Mouse (Mus musculus) adrenal gland, adult 8-10 months (tissue): ENCODE results near the gene Pde1c. TPM values are rescaled to one million over a fixed set of nuclear protein-coding genes. Genes with fewer than 3 reads are reported as not detected.
A peak's percentile ranks its signal among the peaks of the same experiment; 100 is the strongest.
"Not testable (repeated sequence)": the region's sequence is repeated elsewhere in the genome, so short reads cannot be mapped to it uniquely, and the experiment has no call there.

ENCODE experiments used
- DNase-seq: peaks from one replicate; pipeline ENCODE4 v3.0.0; 2022
- total RNA-seq, 4 experiments: library from RNA; stranded (reverse); gene quantifications; 2 replicates each; pipeline ENCODE4 v1.2.4; 2022

Pde1c gene
- total RNA-seq: under 1 TPM; 0.14 to 0.40 (median 0.29) TPM

DNA sequence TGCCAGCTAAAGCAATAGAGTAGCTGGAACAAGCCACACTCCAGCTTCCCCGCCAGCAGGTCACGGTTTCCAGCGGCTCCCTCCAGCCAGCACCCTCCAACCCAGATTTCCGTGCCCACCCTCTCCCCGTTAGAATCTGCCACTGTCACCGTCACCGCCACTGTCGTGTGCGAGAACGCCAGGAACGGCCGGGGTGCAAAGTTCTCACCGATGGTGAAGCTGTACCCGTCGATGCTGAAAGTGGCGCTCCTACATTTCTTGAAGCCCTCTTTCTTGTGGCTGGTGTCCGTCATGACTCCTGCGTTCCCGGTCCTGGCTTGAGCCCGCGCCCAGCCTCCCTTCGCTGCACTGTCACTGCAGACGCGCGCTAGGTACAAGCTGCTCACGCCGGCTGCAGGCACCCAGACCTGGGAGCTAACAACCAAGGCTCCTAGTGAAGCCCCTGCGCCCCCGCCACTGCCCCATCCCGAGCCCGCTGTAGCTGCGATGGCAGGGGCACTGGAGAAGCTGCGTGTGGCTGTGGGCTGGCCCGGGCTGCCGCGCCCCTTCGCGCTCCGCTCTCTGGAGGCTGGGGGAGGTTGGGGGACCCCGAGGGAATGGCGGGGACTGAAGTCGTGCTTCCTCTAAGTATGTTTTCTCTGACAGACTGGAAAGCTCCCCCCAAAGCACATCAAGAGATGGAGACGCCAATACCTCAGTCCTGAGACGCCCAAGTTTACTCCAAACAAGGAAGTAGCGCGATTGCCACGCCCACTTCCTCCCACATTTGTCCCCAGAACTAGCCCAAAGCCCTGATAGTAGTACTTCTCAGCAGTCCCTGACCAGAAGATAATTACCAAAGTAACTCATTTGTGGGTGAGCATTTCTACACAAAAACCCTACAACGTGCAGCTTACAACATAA is at the start of gene Pde1c:
Gene Pde1c, minus strand, starts transcription at position 634 of the 903 bp plus-strand sequence.
- no peak for DNase-seq

GRCm38 (mm10) chr6:56616982-56617613 is 48.2 kb upstream of the Pde1c start:
- no peak for DNase-seq

DNA sequence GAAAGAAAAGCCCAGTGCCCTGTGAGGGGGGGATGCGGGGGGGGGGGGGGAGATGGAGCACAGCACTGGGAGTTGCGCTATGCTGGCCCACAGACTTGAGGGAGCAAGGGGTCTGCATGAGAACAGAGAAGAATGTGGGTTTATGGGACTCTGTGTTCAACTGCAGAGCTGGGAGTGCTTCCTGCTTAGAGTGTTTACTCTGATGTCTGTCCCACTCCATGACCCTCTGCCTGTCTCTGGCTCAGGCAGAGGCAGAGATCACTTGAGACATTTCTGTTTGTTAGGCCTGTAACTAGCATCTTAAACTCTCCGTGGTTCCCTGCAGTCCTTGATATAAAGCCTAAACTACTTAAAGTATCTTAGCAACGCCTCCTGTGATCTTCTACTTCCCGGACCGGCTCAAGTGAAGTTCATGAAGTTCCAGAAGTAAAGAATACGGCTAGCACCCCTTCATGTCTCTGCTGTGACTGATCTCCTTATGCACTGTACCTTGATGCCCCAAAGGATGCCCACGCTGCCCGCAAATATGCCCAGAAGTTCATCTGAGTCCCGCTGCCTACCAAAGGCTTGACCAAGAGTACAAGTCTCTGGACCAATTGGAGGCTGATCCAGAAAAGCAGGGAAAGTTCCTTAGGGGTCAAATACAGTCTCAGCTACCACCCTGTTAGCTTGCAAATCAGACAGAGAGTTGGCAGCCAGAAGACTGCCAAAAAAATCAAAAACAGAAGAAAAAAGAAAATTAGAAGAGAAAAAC is 47.5 kb upstream of the Pde1c start:
- DNase-seq: no peak

DNA sequence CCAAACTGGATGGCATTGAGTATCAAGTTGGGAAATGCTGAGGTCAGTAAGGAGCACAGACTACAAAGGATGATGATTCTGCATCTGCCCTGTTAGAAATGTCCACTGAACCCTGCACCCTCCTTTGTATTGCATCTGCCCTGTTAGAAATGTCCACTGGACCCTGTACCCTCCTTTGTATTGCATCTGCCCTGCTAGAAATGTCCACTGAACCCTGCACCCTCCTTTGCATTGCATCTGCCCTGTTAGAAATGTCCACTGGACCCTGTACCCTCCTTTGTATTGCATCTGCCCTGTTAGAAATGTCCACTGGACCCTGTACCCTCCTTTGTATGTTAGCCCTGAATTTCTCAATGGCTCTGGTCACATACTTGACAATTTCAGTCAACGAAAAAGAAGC is 40.6 kb upstream of the Pde1c start:
- not testable (repeated sequence) for DNase-seq

GRCm38 (mm10) chr6:56608277-56608676 is 39.4 kb upstream of the Pde1c start:
- DNase-seq: peak; percentile 24

DNA sequence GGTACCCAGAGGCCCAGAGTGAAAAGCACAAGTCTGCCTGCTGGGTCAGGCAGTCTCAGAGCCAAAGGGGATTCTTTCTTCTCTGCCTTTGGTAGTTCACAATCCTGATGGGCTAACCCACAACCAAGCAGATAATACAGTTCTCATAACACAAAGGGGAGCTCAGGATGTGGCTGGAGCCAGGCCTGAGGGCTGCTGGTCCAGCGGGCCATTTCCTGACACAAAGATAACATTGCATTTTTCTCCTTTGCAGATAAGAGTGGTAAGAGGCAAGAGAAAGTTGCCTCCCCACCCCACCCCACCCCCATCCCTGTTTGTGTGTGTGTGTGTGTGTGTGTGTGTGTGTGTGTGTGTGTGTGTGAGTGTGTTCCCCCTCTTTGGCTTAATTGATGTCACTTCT is 10.7 kb upstream of the Pde1c start:
- no peak for DNase-seq

DNA sequence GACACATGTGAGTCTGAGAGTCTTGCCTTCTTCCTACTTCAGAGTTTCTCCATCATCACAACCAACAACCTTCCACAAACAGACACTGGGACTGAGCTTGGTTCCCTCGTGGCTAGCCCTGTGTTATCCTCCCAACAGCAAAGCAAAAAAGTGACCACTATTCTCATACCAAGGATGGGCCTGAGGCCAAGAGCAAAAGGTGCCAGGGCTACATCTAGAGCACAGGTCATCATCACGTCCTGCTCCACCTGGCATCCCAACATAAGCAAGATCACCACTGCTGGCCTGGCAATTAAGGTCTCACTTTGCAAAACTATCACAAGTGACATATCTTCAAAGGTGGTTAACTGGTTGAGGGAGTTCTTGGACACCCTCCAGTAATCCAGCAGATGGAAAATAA is 8.0 kb downstream of the Pde1c start:
- DNase-seq: no peak

DNA sequence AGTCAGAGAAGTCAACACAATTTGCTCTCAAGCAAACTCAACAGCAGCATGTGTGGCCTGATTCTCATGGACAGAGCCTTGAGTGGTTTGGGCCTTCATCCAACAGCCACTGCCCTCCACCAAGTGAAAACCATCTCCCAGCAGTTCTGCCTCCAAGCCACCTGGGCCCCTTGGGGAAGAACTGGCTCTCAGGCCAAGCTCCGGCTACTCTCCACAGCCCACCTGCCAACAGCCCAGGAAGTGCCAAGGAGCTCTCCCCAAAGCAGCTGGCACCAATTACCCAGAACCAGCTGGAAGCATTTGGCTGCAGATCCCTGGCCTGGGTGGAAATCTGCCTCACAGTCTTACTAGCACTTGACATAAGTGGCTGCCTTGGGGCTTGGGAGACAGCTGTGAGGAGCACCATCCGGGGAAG is 8.4 kb downstream of the Pde1c start:
- no peak for DNase-seq

DNA sequence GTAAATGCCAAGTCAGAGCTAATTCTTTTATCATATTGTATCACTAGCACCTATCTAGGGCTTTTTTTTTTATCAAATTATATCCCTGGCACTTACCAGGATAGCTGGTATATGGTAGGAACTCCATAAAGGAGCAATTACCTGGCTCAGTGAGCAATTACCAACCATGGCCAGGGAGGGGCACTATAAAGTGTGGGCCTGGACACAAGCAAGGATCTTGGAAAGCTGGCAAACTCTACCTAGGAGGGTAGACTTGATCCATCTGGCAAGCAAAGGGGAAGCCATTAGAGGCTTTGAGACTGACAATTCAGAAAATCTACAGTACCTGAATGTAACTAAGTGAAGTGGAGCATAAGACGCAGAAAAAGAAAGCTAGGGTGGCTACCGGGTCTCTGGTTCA is 10.2 kb downstream of the Pde1c start:
- DNase-seq: no peak

DNA sequence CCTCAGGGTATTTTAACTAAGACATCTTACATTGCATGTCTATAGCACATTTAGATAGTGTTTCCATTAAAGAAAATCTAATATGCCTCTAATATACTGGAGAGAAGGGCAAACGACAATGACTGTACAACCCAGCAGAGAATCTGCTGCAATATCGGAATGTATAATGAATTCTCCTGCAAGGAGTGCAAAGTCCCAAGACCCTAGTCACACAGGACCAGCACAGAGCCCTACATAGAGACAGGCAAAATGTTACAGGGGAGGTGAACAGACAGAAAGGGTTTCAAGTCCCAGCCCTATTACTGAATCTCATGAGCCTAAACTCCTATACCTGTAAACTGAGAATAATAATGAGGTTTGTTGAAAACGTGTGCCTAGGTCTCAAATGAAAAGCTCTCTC is 13.1 kb downstream of the Pde1c start:
- no peak for DNase-seq

DNA sequence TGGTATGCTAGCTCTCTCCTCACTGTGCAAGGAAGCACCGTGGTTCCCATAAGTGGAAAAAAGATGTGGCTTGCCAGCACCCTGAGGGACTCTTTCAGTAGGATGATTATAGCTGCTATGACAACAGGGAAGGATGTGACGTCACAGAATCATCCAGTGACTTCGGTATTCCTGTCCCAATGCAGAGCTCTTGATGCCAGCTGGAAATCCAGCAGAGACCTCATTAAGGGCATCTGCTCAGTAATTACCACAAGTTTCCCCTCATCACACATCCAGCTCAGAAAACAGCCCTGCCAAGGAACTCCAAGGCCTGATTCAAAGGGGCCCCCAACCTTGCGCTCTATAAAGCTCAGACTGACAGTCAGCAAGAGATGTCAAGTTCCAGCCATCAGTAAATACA is 13.5 kb downstream of the Pde1c start:
- DNase-seq: no peak

GRCm38 (mm10) chr6:56551022-56551421 is 17.9 kb downstream of the Pde1c start:
- no peak for DNase-seq

GRCm38 (mm10) chr6:56540247-56540646 is 28.7 kb downstream of the Pde1c start:
- DNase-seq: no peak

- DNase-seq: no peak
Observed at GRCm38 (mm10) chr6:56534653-56535052, 34.2 kb downstream of the Pde1c start.

GRCm38 (mm10) chr6:56532257-56532656 is 36.6 kb downstream of the Pde1c start:
- DNase-seq: no peak

DNA sequence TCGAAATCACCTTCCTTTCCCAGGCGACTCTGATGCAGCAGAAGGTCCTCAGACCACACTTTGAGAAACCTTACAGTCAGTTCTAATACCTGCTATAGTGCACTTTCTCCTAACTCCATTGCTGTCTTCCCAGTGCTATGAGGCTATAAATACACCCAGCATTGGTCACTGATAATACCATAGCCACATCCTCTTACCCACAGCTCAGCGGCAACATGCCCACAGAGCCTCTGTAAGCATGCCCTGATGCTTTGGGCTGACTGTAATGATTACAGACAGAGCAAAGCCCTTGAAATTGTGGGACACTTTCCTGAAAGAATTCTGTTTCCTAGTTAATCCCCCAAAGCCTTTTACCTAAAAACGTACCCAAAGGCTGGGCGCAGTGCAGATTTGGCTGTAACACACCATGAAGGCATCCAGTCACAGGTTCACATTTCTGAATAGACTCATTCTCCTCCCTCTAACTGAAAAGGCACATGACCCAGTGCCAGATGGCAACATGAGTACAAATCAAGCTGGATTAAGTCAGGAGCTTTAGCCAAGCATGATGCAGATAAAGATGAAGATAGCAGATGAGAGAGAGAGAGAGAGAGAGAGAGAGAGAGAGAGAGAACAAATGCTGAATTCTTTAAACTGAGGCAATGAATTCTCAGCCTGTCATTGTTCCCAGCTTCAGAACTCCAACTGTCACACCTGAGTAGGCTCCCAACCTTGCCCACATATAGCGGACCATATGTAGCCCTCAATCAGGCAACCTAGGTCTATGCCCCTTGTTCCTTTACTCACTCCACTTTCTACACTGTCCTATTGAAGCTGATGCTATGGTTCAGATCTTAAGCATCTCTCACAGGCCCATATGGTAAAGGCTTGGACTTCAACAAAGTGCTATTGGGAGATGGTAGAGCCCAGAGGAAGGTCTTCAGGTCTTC is 44.7 kb downstream of the Pde1c start:
- DNase-seq: no peak

- no peak for DNase-seq
Observed at GRCm38 (mm10) chr6:56489161-56489560, 79.7 kb downstream of the Pde1c start.

DNA sequence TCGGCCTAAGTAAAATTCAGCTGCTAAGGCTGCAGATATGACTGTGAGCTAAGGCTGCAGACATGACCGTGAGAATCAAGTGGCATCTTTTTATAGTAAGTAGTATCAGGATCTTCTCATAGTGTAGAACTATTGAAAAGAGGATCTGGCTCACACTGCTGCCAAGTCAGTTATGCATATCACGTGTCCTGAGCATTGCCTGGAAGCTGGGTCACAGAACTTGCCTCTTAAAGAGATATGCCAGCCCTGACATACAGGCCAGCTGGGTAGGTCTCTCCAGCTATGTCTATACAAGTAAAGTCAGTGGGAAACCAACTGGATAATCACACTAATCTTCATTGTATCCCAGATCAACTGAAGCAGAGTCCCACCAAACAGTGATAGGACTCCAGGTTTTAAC is 83.8 kb downstream of the Pde1c start:
- no peak for DNase-seq

- peak; percentile 6 for DNase-seq
Observed at GRCm38 (mm10) chr6:56480914-56481482, 87.9 kb downstream of the Pde1c start.

DNA sequence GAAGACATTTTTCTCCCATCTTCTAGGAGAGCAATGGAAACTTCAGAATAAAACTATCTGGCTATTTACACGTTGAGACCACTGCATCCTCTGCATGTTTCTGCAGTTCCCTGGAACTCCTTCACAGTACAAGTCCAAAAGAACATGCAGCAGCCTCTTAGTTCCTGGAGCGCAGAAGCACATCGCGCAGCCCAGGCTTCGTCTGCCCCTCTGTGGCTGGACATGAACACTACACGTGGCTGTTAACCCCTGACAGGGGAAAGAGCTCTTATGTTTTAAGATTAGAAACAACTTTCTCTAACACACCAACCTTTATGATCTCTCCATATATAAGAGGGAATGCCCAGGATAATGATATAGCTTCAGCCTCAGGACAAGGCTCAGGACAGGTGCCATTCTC is 92.3 kb downstream of the Pde1c start:
- no peak for DNase-seq

DNA sequence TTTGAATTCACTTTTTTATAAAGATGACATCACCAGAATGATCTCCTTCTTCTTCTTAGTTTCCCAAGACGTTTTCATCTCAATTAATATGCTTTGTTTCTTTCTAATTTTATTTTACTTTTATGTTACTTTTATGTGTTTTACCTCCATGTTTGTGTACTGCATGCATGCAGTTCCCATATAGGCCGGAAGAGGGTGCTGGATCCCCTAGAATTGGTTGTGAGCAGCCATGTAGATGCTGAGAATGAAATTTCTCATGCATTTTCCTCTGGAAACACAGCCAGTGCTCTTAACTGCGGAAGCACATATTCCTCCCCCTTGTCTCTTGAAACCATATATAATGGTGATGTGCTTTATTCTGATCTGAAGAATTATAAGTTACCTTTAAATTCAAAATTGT is 110.8 kb downstream of the Pde1c start:
- DNase-seq: no peak

- DNase-seq: no peak
Observed at GRCm38 (mm10) chr6:56447917-56448316, 121.0 kb downstream of the Pde1c start.
